Comparison of ENCODE assay signal across 25 mouse cellular contexts in genomic region chr5:119171626-119172025, GRCm38 (mm10).
DNase-seq lines count a peak whose midpoint lies in the region; ATAC-seq and TF ChIP-seq lines count a peak whose summit lies in the region.
"Had no signal": no experiment of that assay in that cellular context is flagged by ENCODE, and none has a peak within 500 bp of the region (broad histone marks: within the 10 kb centered on the region; RNA-seq: fewer than 3 reads in every experiment).

No protein-coding gene starts in this region.

- no peak for TF ChIP-seq POLR2A in kidney, adult 2 months (IDR thresholded peaks at IDR 0.05; ENCODE audit: low read depth, low read length)

- WGBS in heart, embryonic 10.5 days, result 82% methylated on average over 1 of the region's 1 CpGs
- WGBS in kidney, adult 2 months, result 65% methylated on average over 1 of the region's 1 CpGs

- H3K4me3 ChIP-seq in heart, embryonic 10.5 days, result no peak overlapping the region
- H3K4me3 ChIP-seq in kidney, adult 2 months (ENCODE audit: insufficient read depth, low read depth, low read length), result no peak overlapping the region
- H3K4me3 ChIP-seq: embryonic facial prominence, embryonic 10.5 days; embryonic facial prominence, embryonic 12.5 days; forebrain, embryonic 13.5 days; forebrain, embryonic 15.5 days had no signal

- no peak for TF ChIP-seq CTCF in kidney, adult 2 months (conservative IDR thresholded peaks at IDR 0.05; ENCODE audit: insufficient read depth, insufficient read length, low read depth, low read length)

- H3K27ac ChIP-seq in heart, embryonic 10.5 days, result no peak overlapping the region
- H3K27ac ChIP-seq in kidney, adult 2 months (ENCODE audit: insufficient read depth, low read depth, low read length), result no peak overlapping the region
- H3K27ac ChIP-seq: embryonic facial prominence, embryonic 10.5 days; embryonic facial prominence, embryonic 12.5 days; forebrain, embryonic 13.5 days; forebrain, embryonic 15.5 days had no signal

- H3K9me3 ChIP-seq in heart, embryonic 10.5 days, result no peaks in the 10 kb centered on the region
- H3K9me3 ChIP-seq: embryonic facial prominence, embryonic 10.5 days; embryonic facial prominence, embryonic 12.5 days; forebrain, embryonic 13.5 days; forebrain, embryonic 15.5 days had no signal

- H3K36me3 ChIP-seq in heart, embryonic 10.5 days, result no peaks in the 10 kb centered on the region
- H3K36me3 ChIP-seq in kidney, adult 2 months (ENCODE audit: control insufficient read depth, insufficient read depth, low read length), result no peaks in the 10 kb centered on the region
- H3K36me3 ChIP-seq: embryonic facial prominence, embryonic 10.5 days; embryonic facial prominence, embryonic 12.5 days; forebrain, embryonic 15.5 days; G1E had no signal

- DNase-seq in adrenal gland, postnatal 10 days, result peak; percentile 21
- no peak for DNase-seq in adrenal gland, postnatal 25 days
- peak; percentile 19 for DNase-seq in heart, adult 8-10 months (ENCODE audit: low spot score)
- no peak for DNase-seq in heart, embryonic 10.5 days (ENCODE audit: low spot score)
- DNase-seq in kidney, adult 2 months, result peak; percentile 11
- no peak for DNase-seq in kidney, postnatal 4 days
- DNase-seq: adrenal gland, adult 8-10 months; adrenal gland, postnatal 36 days; B cell, adult 2 months; cerebellum, adult 11-12 months; cerebellum, adult 2 months; cerebellum, adult 9-10 months; cerebellum, postnatal 10 days; cerebellum, postnatal 25 days; forebrain, postnatal 0 days had no signal

- ATAC-seq in megakaryocyte, adult 5-6 weeks (ENCODE audit: poor library complexity, severe bottlenecking), result no peak
- ATAC-seq: activated CD4-positive, CD25-positive, alpha-beta regulatory T cell, adult 4 months; CD4-positive, CD25-positive, alpha-beta regulatory T cell, adult 4 months; forebrain, embryonic 13.5 days; forebrain, embryonic 15.5 days; forebrain, postnatal 0 days; Patski had no signal

- H3K4me1 ChIP-seq in heart, embryonic 10.5 days, result peaks cover 3% of the 10 kb centered on the region; the same call in 1 of the 2 replicates
- H3K4me1 ChIP-seq in kidney, adult 2 months (ENCODE audit: control insufficient read depth, insufficient read depth, low read length), result no peaks in the 10 kb centered on the region
- H3K4me1 ChIP-seq: embryonic facial prominence, embryonic 12.5 days; forebrain, embryonic 13.5 days had no signal

- H3K27me3 ChIP-seq in heart, embryonic 10.5 days (ENCODE audit: insufficient read depth, poor library complexity, severe bottlenecking), result no peaks in the 10 kb centered on the region; the same call in 1 of the 2 replicates
- H3K27me3 ChIP-seq in kidney, adult 2 months (replicated peaks; ENCODE audit: control insufficient read depth, insufficient read depth, low read length), result no peaks in the 10 kb centered on the region
- H3K27me3 ChIP-seq: CH12.LX; embryonic facial prominence, embryonic 12.5 days; forebrain, embryonic 13.5 days; forebrain, embryonic 15.5 days; Patski had no signal

Comparison
In these comparisons a context has a peak if more than half of its experiments do, and no peak if none do; other contexts are left out.
1. DNase-seq: peak in adrenal gland, postnatal 10 days (single experiment), heart, adult 8-10 months (single experiment) and kidney, adult 2 months (single experiment); none in adrenal gland, postnatal 25 days (single experiment), heart, embryonic 10.5 days (single experiment) and kidney, postnatal 4 days (0 of 2).